Mouse (Mus musculus) kidney, postnatal 14 days (tissue): ENCODE measurements at regions not wholly inside any gene's neighbourhood (a gene's known extent, or its start where the extent isn't known, plus 50 kb on each side); places are given as distances from the start of the nearest gene placed in this dataset.
"Not testable (repeated sequence)": the region's sequence is repeated elsewhere in the genome, so short reads cannot be mapped to it uniquely, and the experiment has no call there.

Experiments used
- DNase-seq: peaks from one replicate; pipeline ENCODE4 v3.0.0; 2022; ENCODE audit warnings: mixed read lengths

DNA sequence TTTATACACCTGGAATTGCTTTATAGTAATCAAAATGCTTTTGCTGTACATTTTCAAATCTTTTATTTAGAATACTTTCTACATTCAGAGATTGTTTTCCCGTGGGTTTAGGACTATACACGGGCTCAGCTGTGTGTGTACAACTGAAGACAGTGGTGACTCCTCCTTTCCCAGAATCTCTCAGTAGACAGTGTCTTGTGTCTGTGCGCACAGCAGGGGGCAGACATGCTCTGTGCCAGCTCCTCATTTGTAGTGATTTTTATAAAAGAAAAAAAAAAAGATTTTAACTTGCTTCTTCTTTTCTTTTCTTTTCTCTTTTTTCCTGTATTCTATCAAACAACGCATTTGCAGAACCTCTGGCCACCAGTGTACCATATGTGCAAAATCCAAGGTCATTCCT lies 817.3 kb downstream of the Basp1 start:
- DNase-seq: peak; percentile 34

DNA sequence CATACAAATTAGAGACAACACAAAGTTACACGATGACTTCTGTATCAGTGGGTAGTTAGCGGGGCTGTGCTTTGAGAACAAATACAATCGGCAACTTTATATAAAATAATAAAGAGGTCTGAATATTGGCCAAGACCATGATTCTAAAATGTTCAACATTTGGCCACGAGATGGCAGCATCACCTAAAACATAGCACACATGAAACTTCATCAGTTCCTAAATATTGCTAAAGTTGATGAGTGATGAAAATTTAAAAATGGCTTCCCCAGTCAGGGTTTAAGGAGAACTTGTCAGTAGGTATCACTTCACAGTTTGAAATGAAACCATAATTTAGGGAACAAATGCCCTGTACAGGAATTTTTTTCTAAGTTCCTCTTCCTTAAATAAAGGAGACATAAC lies 824.6 kb downstream of the Basp1 start:
- peak; percentile 50 for DNase-seq

DNA sequence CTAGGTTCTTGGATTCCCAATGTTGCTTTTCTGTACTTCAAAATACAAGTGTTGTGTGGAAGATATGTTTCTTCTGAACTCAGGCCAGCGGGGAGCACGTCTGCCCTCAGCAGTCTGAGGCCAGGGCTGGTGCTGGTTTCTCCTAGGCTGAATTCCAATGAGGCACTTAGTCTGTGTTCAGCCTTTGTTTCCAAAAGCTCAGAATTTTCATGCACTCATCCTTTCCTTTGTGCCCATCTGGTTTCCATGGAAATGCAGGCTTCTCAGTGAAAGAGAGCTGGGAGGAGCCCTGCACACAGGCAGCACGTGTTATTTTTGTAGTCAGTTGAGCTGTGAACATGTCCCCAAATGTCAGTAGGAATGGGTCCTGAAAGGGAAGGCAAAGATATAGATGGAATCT lies 846.6 kb downstream of the Basp1 start:
- DNase-seq: no peak

DNA sequence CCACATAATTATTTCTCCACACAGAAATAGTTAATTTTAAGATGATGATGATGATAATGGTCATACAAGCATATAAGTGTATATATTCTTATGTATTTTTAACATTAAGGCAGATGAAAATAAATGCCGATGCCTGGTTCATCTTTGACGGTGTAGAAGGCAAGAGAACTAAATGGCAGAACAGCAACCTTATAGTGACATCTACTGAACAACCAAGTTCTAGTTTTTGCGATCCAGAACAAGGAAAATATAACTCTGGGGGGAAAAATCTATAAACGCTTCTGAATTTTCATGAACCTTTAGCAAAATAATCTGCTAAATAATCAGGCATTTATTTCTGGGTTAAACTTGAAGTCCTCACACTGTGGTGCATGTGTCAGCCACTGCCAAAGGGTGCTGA lies 856.8 kb downstream of the Basp1 start:
- DNase-seq: no peak

DNA sequence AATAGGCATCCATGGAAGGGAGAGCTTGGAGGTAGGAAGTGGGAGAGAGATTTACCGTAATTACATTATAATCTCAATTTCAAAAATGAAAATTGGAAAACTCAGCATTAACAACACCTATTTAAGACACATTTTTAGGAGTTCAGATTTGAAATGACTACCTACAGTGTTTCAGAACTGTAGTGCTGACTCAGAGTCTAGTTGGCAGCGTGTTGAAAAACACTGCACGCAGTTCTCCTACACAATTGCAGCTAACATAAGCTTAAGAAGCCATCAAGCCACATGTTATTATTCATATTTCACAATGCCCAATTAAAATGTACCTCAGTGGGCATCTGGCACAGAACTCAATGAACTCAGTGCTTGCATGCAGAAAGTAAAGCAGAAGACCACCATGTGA lies 863.5 kb downstream of the Basp1 start:
- no peak for DNase-seq

DNA sequence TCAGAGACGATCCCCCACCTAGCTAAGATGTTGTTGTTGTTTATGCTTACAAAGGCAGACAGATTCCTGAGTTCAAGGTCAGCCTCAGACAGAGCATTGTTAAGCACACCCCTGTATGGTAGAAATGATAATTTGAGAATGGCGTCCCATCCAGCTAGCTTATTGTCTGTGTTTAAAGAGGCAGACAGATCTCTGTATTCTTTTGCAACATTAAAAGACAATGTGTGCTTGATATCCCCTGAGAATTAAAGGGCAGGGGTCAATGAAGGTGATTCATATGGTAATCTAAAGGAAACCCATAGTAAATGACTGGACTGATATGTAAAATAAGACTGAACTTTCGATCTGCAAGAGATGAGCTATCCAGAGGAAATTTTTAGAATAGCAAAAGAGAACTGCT lies 883.5 kb downstream of the Basp1 start:
- DNase-seq: no peak

DNA sequence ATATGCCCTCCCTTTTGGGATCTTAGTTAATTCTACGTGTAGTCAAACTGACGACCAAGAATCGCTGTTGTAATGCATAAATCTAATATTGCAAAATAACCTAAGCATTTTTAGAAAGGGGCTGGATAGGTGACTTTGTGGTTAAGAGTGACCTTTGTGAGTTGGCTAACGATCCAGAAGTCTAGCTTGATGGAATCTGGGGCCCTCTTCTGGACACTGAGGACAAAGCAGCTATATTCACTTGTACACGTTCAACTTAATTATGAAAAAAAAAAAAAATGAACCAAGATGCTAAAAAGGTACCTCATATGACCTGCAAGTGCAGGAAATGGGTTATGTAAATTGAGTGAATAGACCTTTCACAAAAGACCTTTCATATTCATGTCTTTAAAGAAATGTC lies 886.2 kb downstream of the Basp1 start:
- DNase-seq: no peak

DNA sequence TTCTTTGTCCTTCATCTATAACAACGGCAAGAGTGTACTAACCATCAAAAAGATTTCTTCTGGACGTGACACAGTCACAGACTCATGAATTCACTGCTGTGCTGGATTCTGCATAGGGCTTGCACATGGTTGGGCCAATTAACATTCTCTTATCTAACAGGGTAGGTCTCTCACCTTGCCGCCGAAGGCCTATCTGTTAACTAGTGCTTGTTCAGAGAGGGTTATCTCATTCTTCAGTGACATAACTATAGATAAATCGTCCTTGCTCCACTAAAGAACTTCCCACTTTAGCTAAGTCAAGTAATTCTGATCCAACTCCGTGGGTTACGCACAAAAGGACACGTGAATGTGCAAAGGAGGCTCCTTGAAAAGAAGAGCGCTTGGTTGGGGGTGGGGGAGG lies 899.6 kb downstream of the Basp1 start:
- DNase-seq: no peak

DNA sequence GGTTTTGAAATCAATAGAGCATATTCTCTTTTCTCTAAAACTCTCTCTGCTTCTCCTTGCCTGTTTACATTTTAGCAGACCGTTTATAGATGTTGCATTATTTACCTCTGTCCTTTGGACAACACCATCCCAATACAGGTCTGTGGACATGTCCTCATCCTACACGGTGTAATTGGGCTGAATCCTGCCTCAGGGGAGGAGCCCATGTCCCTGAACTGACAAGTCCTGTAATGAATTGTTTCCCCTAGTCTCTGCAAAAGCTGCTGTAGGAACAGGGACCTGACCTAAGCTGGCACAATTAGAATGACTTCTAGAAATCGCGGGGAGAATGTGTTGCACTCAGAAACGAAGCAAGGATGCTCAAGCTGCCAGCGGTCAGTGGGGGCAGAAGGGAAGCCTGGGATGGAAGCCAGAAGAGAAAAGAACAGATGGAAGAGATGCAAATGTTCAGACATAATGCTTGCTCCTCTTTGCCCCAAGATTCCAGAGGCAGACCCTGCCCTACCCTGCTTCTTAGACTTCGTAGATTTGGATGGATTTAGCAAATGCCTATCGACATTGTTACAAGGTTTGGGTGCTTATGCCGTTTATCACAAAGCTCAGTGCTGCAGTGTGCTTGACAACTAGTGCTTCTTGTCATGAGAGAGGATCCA lies 911.5 kb downstream of the Basp1 start:
- no peak for DNase-seq

DNA sequence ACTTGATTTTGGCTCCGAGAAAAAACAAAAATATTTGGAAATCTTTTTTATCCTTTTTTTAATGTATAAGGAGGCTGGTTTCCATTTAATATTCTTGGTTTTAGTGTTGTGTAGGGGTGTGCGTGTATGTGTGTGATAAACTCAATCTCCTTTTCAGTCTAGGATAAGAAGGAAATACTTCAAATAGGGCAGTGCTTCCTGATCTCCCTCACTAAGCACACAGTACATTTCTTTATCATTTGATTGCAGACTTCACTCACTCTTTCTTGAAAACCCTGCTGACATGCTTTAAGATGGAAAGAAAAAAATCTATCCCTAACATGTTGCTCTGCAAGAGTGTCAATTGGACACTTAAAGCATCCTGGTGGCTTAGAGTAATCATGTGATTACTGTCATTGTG lies 927.3 kb downstream of the Basp1 start:
- DNase-seq: no peak

DNA sequence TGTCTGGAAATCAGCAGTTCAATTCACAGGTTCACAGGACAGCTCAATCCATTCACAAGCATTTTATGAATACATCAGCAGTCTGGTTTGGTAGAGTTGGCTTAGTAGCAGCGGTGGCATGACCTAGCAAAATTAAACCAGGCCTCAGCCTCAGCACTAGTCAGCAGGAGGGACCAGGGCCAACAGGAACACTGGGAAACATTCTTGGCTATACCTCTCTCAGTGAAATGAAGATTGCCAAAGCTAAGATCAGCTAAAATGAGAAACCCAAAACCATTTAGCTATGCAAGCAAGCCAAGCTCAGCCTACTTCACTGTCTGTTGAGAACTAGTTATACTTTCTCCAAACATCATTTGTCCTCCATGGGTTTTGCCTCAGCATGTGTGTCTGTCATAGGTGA lies 945.3 kb downstream of the Basp1 start:
- no peak for DNase-seq

DNA sequence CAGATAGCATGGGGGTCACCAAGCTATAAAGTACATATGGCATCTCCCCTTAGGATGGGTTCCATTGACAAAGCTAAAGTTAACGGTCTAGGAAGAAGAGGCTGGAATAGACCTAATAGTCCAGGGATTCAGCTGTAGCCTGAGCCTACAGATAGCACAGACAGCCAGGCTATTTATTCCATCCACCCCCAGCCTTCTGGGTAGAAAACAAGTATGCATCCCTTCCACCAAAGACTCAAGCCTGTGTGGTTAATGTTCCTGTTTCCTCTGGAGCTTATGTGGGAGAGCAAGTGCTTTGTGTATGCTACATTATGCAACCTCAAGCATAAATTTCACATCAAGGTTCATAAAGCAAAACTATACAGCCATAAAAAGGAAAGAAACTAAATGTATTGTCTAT lies 955.8 kb downstream of the Basp1 start:
- no peak for DNase-seq

DNA sequence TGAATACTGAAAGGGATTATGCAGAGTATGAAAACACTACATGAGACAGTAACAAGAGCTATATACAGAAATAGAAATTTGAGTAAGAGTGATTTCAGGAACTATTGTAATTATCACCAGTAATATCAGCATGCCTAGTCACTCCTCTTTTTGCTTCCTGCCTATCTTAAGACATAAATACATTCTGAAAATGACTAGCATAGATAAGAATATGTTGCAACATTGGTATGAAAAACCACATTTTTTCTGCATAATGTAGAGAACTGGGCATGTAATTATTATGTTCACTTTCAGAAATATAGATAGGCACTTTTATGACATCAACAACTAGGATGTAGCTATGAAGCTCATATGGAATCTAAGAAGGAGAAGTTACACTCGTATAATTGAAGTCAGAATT lies 980.5 kb downstream of the Basp1 start:
- DNase-seq: no peak

DNA sequence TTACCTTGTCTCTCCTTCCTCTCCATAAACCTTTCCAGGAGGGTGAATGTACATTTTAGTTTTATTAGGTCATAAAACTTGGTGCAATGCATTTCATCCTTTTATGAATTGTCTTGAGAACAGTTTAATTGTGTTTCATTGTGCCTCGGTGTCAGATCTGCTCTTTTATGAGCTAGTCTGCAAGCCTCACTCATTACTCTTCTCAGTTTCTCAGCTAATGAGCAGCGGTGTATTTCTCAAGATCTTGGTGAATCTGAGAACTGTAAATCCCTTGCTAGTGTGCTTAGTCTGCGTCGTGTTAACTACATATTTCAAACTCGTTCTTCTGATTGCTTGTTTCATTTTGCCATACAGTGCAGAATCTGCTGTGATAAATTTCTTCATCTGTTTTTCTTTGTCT lies 984.4 kb downstream of the Basp1 start:
- DNase-seq: no peak

DNA sequence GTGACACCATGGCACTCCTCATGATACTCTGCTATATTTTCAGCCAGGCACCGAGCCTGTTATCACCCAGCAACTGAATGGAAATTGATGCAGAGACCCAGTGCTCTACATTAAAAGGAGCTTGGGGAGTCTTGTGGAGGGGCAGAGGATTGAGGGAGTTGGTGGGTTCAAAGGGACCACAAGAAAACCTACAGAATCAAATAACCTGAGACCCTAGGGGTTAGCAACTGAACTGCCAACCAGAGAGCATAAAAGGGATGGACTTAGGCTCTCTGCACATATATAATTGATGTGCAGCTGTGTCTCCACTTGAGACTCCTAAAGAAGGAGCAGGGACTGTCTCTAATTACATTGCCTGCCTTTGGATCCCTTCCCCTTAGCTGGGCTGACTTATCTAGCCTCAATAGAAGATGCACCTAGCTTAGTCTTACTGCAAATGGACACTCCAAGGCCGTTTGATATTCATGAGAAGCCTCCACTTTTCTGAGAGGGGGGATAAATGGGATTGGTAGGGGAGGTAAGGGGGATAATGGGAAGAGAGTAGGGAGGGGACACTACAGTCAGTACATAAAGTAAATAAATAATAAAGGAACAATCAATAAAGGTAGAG lies 991.1 kb downstream of the Basp1 start:
- no peak for DNase-seq

DNA sequence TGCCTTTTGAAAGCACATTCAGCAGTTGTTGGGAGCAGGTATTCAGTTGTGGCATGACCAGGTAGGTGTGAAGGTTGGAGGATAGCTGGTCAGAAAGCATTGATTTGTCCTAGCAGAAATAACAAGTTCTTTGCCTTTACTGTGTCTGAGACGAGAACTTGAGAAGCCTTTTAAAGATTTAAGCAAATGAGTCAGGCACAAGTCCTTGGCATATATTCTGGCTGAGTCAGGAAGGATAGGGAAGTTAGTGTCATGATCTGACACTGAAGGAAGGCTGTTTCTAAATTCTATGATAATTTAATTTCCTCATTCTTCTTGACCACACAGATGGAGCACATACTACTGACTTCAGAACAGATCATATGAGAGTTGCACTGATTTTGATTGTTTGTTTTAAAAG lies 993.8 kb downstream of the Basp1 start:
- DNase-seq: no peak

DNA sequence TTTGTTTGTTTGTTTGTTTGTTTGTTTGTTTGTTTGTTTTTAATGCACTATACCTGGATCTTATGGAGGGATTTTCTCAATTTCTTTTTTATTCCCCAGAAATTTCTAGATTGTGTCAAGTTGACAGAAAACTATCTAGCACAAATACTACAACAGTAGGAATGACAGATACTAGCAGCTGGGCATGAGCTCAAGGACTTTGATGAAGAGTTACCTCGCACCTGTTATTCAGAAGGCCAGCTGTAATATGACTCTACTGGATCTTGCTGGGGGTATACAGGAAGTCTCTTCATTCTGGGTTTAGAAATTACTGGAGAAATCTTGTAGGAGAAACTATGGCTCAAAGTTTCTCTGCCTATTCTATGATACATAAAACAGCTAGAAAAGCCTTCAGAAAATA lies 994.4 kb downstream of the Basp1 start:
- no peak for DNase-seq

DNA sequence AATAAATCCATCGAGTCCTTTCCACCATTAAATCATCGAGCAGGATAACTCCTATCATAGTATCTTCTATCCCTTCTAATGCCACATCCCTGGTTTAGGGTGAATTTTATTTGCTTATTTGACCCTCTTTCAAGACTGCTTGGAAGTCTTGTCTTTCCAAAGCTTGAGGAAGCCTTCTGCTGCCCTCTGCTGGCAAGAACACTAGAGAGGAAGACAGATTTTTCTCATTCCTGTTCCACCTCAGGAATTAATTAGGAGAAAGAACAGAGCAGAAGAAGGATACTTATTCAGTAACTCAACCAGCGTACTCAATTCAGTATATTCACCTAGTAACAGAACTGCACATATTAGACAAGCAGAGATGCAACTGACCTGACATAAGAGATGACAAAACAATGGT lies 1005.9 kb downstream of the Basp1 start:
- peak; percentile 6 for DNase-seq

DNA sequence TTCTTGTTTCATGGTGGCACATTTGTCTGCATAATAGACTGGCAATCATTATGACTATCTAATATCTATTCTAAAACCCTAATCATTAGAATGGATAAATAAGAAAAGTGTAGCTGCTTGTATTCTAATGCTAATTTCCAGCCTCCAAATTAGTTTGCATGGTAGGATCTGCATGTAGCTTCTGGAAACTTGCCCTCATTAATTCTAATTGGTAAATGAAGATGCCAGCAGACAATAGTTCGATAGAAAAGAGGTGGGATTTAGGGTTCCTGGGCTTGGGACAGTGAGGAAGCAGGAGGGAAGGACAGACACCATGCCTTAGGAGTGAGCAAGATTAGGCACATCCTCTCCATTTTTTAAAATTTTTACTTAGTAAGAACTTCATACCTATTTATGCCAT lies 1008.3 kb downstream of the Basp1 start:
- DNase-seq: no peak

DNA sequence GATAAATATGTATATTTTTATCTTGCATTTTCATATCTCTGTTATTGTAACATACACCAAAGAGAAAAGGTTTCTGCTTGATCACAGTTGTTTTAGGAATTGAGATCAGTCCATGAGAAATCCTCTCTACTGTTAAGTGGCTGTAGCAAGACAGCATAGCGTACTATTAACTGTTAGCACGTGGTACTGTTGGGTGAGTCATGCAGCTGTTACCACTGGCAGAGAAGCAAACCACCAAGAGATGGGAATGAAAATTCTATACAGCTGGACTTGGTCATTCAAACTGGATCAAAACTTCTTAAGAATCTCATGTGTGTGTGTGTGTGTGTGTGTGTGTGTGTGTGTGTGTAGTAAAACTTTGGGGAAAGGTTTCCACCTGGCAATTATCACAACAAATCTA lies 1013.5 kb downstream of the Basp1 start:
- DNase-seq: no peak

DNA sequence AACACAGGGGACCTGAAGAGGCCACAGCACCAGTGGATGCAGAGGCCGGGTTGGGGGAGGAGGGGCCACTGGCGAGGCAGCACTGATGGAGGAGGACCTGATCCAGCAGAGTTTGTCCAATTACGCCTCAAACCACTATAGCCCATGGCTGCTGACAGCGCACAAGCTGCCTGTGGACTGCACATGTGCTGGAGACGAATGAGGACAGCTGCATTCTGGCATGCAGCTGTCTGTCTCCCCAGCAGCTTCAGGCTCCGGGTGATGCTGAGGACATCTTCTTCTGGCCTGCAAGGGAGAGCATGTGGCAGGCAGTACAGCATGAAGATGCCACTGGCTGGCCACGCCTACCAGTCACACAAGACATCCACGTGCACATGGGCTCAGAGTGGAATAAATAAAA lies 1055.2 kb downstream of the Basp1 start:
- no peak for DNase-seq

DNA sequence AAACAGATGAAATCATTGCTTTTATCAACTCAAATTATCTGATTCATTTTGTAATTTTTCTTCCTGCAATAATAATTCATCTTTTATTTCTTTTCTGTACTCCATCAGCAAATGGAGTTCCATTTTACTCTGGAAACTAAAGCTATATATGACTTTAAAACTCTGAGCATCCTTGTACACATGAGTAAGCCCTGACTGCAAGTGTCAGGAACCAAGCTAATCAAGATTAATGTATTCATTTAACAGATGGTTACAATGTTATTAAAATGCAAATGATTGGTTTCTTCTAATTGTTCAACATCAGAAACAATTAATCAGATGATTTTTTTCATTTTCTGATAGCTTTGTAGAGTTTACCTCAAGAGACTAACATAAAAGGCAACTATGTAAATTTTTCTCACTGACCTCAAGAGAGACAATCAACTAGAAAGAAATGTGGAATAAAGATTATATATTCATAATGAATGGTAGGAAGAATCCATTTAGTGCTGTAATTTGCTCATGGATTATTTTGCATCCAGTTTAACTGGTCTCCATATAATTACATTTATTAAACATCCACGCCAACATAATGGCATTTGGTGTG lies 1064.5 kb downstream of the Basp1 start:
- DNase-seq: no peak

DNA sequence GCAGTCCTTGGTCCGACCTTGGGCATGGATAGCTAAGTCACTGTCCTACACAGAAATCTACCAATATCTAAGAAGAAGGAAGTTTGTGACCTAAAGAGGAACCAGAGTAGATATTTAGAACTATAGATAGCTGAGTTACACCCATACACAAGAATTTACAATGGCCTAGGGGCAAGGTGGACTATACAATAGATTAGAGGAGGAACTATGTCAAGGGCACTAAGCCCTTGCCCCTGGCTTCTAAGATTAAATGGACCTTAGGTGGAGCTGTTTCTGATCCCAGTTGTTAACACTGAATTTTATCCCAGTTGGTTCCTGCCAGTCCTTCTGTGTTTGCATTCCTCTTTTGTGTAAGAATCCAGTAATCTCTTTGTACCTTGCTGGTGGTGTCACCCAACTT lies 1077.7 kb downstream of the Basp1 start:
- DNase-seq: not testable (repeated sequence)

DNA sequence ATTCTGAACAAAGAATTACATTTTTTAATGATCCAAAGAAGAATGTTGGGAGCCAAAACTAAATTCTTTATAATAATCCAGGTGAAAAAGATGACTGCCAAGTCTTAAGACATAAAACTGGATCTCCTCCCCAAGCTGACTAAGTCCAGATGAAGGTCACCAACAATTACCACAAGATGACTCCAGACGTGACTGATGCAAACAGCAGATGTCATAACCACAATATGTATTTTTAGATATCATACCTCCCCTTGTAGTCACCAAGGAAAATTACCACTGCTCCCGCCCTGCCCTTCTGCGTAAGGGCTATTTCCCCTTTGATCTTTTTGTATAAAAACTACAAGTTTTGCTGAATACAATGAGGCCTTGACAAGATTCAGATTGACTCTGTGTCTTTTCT lies 1110.4 kb downstream of the Basp1 start:
- not testable (repeated sequence) for DNase-seq

DNA sequence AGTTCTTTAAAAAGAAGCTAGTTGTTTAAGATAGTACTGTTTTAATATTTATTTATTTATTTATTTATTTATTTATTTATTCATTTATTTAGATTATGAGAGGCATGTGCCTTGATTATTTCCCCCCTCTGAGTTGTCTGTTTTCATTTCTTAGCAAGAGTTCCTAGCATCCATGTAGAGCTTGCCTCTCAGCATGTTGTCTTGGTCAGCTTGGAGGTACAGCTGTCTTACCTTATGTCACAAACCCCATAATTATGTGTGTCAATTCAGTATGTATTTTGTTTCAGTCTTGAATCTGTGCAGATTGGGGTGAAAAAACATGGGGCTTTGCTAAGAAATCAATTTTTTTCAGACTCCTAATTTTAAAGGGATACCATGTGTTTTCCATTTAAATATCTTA lies 1116.3 kb downstream of the Basp1 start:
- no peak for DNase-seq
